Mouse (Mus musculus): Measurements from ENCODE around the gene Rgs7.

The Rgs7 gene

DNA sequence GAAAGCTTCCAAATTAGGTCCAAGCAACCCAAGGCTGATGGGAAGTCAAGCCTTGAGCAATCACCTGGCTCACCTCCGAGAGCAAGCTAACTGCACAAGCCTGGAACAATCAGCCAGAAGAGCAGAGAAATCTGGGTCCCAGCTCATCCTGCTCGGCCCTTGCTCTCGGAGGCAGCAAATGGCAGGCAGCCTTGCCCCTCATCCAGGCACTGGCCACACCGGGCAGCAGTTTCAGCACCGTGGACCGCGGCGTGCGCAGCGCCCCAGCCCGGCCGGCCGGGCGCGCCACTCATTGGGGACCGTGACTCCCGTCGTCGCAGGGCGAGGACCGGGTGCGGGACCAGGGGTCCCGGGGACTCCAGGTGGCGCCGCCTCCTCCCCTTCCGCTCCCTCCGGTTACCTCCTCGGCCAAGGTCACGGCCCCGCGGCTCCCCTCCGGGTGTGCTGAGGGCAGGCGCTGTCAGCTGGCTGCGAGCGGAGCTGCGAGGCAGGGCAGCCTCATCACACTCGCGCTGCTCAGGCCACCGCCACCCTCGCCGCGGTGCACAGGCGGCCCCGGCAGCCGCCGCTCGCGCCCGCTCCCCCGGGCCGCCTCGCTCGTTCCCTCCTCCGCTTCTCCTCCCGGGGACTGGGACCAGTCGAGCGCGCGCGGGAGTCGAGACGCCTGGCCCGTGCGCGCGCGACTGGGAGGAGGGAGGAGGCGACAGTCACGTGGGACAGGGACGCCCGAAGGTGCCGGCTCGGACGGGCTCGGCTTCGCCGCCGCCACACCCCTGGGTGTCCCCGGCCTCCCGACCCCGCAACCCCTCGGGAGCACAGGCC is at the start of gene Rgs7:
Rgs7 (minus strand) TSS at position 640 of the 822 bp plus-strand sequence.
- peak; percentile 24 to 64 for DNase-seq

GRCm38 (mm10) chr1:175540700-175541099 is 48.4 kb upstream of the Rgs7 start:
- no peak for DNase-seq

DNA sequence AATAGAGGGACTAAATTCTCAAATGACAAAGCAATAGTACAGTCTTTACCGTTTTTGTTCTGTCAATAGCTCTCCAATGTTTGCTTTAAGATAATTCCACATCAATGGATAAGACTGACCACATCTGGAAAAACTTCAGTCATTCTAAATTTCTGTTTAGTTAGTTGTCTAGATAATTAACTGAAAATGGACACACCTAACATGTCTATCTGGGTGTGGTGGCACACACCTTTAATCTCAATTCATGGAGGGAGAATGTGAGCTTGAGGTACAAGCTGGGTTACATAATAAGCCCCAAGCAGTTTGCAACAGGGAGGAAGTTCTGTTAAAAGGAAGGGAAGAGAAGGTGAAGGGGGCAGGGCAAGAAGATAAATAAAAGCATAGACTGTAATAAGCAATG is 45.0 kb upstream of the Rgs7 start:
- DNase-seq = no peak

GRCm38 (mm10) chr1:175529858-175530257 is 37.6 kb upstream of the Rgs7 start:
- no peak for DNase-seq

GRCm38 (mm10) chr1:175524626-175525294 is 32.5 kb upstream of the Rgs7 start:
- no peak for DNase-seq

DNA sequence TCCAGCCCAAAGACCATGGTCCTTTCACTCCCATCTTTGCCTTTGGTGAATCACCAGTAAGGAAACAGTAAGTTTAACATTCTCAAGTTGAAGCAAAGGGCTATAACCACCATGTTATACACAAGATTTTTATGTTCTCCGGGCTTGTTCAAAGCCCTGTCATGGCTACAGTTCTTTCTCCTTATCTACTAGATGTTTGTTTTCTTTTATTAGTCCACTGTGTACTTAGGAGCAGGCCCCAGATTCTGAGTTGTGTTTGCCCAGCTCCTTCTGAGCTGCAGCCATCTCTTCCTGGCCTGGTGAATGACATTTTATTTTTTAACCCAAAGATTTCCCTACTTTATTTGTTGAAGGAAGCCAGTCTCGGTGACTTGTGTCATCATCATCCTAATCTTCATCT is 31.3 kb upstream of the Rgs7 start:
- DNase-seq = no peak

- no peak for DNase-seq
Measured at GRCm38 (mm10) chr1:175514543-175514942, 22.2 kb upstream of the Rgs7 start.

- no peak for DNase-seq
Measured at GRCm38 (mm10) chr1:175512173-175512572, 19.9 kb upstream of the Rgs7 start.

DNA sequence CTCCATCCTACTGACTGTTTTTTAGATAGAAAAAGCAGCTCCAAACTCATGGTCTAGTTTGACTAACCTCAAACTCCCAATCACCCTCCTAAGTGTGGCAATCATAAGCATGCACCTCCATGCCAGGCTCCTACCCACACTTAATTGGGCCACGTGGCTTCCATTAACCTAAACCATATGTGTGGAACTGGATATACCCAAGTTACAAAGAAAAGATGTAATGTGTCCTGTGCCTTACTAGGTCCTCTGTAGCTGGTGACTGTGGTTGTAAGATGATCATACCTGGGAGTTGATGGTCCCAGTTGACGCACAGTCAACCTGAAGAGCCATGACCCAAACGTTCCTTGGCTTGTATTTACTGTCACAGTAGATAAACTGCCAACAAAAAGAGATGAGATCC is 17.7 kb upstream of the Rgs7 start:
- no peak for DNase-seq

- no peak for DNase-seq
Measured at GRCm38 (mm10) chr1:175492683-175493043, 363 bp upstream of the Rgs7 start.

GRCm38 (mm10) chr1:175491511-175491860 is 814 bp downstream of the Rgs7 start:
- no peak for DNase-seq

DNA sequence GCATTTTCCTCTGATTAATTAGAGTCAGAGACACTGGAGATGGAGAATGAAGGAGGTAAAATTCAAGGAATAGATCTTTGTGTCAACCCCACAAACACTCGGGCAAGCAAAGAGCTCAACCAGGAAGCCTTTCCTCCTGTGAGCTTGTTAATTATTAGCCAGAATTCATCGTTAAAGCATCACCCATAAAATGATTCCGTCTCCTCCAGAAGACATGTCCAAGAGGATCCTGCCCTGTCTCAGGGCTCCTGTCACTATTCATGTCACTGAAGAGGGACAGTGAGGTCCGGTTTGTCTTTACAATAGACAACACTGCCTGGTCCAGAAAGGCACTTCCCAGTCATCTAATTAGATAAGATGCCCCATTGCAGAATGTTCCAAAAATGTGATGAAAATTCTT is 7.2 kb downstream of the Rgs7 start:
- DNase-seq = no peak

DNA sequence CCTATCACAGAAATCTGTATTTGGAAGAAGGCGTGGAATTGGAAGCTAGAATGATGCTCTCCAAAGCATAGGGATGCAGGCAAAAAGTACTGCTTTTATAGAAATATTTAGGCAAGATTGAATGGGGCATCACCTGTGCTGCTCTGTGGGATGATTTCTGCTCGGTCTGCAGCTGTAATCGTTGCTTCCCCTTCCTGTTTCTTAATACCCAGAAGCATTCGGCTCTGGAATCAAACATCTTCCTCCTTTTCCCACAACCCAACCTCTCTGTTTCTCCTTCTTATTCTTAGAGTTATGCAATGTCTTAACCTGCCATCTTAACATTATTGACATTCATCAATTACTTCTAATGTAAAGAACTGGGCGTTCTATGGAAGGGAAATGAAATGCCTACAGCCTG is 19.2 kb downstream of the Rgs7 start:
- no peak for DNase-seq

DNA sequence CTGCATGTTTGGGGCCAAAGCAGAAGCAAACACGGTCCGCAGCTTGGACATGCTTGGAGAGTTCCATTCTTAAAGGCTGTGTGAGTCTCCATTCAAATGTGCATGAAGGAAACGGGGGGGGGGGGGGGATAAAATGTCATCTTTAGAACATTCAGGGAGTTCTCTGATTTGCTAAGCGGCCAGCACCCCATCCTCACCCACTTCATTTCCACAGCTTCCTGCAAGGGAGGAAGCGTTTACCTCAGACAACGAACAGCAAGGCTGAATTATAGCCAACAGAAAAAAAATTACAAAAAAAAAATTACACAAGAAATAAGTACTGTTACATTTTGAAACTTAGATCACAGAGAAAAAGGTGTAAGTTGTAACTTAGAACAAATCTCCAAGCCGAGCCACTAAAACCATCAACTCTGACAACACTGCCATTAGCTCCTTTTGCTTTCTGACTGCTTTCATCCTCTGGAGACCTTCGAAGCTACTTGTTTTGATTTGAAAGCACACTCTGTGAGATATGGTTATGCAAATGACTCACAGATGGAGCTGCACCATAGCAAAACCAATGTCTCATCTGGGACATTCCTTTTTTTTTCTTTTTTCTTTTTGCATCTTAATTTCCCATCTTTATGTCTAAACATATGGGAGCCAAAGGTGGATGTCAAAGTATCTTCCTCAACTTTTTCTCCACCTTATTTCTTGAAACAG is 23.1 kb downstream of the Rgs7 start:
- DNase-seq = no peak

- no peak for DNase-seq
Measured at GRCm38 (mm10) chr1:175464566-175464965, 27.7 kb downstream of the Rgs7 start.

DNA sequence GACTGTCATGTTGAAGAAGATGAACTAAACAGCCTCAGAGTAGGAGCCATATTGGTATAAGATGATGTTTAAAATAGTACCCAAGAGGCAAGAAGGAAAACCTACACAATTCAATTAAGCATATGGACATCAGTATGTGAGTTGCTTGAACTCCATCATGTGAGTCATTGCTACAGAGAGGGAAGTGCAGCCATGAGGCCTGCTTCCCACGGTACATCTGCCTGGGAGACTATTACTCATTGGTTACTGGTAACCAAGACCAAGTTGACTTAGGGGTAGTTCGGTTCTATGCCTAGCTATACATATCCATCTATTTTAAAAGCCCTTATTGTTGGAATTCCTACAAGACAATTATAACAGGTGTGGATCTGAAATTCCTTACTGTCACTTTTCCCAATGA is 29.9 kb downstream of the Rgs7 start:
- no peak for DNase-seq

DNA sequence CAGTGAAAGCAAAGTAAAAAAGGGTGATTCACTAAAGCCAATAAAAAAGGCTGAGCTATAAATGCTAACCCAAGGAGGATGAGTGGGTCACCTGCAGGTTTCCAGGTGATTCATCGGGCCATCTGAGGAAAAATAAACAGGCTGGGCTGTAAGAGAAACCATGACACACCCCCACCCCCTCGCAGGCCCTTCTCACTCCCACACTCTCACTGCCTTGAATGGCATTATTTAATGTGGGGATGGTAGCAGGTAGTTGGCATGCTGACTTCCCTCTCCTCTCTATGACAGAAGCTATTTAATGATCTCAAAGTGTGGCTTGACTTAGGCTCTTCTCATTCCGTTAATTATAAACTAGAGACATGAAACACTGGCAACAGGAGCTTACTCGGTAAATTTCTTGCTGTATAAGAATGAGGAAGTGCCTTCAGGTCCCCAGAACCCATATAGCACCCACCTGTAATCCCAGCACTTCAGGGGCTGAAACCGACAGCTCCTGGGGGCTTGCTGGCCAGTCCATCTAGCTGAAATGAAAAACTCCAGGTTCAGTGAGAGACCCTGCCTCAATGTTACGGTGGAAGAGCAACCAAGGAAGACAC is 38.2 kb downstream of the Rgs7 start:
- DNase-seq = peak in 1 of 2 experiments; percentile 5

GRCm38 (mm10) chr1:175448017-175448416 is 44.3 kb downstream of the Rgs7 start:
- no peak for DNase-seq

GRCm38 (mm10) chr1:175442939-175443338 is 49.4 kb downstream of the Rgs7 start:
- no peak for DNase-seq

- no peak for DNase-seq
Measured at GRCm38 (mm10) chr1:175442025-175442424, 50.3 kb downstream of the Rgs7 start.

- DNase-seq = no peak
Measured at GRCm38 (mm10) chr1:175433622-175434204, 58.6 kb downstream of the Rgs7 start.

DNA sequence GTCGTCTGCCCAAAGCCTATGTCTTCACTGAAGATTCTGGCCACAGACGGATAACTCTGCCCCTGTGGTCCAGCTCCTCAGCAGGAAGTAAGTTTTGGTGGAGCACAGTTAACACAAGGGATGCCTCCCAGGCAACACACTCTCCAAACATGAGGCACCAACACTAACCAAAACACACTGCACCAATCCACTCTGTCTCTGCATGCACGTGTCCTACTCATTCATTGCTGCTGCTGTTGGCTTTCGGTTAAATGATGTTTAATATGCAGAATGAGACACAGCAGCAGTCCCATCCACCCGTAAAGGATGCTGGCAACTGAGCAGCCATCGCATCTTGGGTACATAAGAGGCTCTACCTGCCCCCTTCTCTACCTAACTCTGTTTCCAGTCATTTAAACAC is 59.2 kb downstream of the Rgs7 start:
- no peak for DNase-seq

Measured in kidney, postnatal 36 days (tissue).